Mouse (Mus musculus): ENCODE measurements at regions not wholly inside any gene's neighbourhood (a gene's known extent, or its start where the extent isn't known, plus 50 kb on each side); places are given as distances from the start of the nearest gene placed in this dataset.

DNA sequence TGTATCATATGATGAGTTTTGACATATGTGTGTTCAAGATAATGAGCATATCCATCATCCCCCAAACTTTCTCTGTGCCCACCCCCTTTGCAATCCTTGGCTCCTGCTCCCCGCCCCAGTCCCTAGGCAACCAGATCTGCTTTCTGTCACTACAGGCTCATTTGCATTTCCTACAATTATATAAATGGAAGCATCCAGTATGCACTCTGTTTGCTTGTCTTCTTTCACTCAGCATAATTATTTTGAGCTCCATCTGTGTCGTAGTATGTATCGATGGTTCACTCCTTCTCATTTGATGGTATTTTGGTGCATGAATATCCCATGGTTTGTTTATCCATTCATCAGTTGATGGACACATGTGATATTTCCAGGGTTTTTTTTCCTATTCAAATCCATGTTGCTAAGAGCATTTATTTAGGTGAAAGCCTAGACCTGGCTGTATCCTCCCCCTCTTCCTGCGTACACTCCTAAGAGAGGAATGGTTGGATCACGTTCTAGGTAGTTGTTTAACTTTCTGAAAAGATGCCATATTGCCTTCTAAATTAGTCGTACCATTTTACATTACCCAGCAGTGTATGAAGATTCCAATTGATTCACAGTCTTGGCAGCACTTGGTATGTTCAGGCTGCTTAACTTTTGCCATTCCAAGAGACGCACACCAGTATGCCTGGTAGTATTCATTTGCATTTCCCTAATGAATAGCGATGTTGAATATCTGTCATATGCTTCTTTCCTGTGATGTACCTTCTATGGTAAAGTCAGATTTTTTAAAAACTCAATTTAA is 127.1 kb upstream of the Gm4791 start:
- TF ChIP-seq EP300 (IDR thresholded peaks at IDR 0.05; ENCODE audit: low read depth in 1 of 2, low read length in 2 of 2) = no peak
- no peak for TF ChIP-seq MAFK (IDR thresholded peaks at IDR 0.05; ENCODE audit: borderline replicate concordance, low read depth, low read length)

Data from MEL (cell line).